Mouse (Mus musculus) liver, embryonic 16.5 days (tissue): ENCODE data around the gene Tacc3. TPM values are rescaled to one million over a fixed set of nuclear protein-coding genes. Genes with fewer than 3 reads are reported as not detected.
A peak's percentile ranks its signal among the peaks of the same experiment; 100 is the strongest.

Source experiments
- ATAC-seq: fragments of 200-750 bp; cut with Nextera tagmentation; 2 replicates; pipeline ENCODE4 v1.8.0; 2017; ENCODE audit warnings: low read depth, mild to moderate bottlenecking, moderate number of reproducible peaks, moderate library complexity
- H3K27ac ChIP-seq: fragments of 300-500 bp; sonication (generic); 2 replicates; pipeline ENCODE4 v1.5.1; 2014; ENCODE audit warnings: mild to moderate bottlenecking, low read length
- H3K27me3 ChIP-seq: fragments of 300-500 bp; sonication (generic); 2 replicates; pipeline ENCODE4 v1.6.1; 2014; ENCODE audit warnings: low read depth, low read length, mixed read lengths; ENCODE audit not compliant: control insufficient read depth, insufficient read depth
- H3K36me3 ChIP-seq: fragments of 300-500 bp; sonication (generic); 2 replicates; pipeline ENCODE4 v1.6.1; 2014; ENCODE audit warnings: mild to moderate bottlenecking; ENCODE audit not compliant: control insufficient read depth, insufficient read depth
- H3K4me1 ChIP-seq: fragments of 300-500 bp; sonication (generic); 2 replicates; pipeline ENCODE4 v1.6.1; 2014; ENCODE audit warnings: low read depth, low read length, mixed read lengths; ENCODE audit not compliant: control insufficient read depth
- H3K4me2 ChIP-seq: fragments of 300-500 bp; sonication (generic); 2 replicates; pipeline ENCODE4 v1.6.1; 2014; ENCODE audit warnings: low read depth, low read length, mixed read lengths
- H3K4me3 ChIP-seq: fragments of 300-500 bp; sonication (generic); 2 replicates; pipeline ENCODE4 v1.5.1; 2014; ENCODE audit warnings: low read depth, mild to moderate bottlenecking, low read length
- H3K9ac ChIP-seq: fragments of 300-500 bp; sonication (generic); 2 replicates; pipeline ENCODE4 v1.6.1; 2014; ENCODE audit warnings: low read depth, low read length
- H3K9me3 ChIP-seq: fragments of 300-500 bp; sonication (generic); replicated peaks from 2 replicates; pipeline ENCODE4 v1.6.1; 2016; ENCODE audit warnings: low read length; ENCODE audit not compliant: control insufficient read depth
- WGBS: fragments of 180-500 bp; shearing (Covaris S2); extraction: QIAGEN DNeasy Blood & Tissue Kit; methylation state at CpG from one replicate; pipeline ENCODE4 v1.1.7; 2014; ENCODE audit not compliant: insufficient replicate concordance; 5-methylcytosine and 5-hydroxymethylcytosine counted together
- polyA plus RNA-seq: library from polyadenylated mRNA; unstranded; fragments of >200 nt; fragmentation: Nextera tagmentation; extraction: Ambion mirVana; gene quantifications from 2 replicates; pipeline ENCODE4 v1.2.1, GENCODE M21; 2015

The Tacc3 gene
- polyA plus RNA-seq, 1 experiment from 2014 or later: 129 TPM

DNA sequence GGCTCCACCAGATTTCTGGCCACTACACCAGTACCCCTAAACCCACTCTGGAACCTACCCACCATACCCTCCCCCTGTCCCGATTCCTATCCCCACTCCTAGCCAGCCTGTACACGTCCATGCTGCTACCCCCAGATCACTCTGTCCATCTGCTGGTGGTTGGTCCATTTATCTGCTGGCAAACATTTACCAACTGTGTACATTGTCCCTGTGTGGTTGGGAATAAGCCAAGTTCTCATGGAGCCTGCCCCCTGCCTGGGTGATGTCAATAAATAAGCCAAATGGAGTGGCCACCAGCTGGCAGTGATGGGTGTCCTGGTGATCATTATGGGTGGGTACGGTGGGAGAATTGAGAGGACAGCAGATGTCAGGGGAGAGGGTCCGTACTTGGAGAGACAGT is 29.2 kb downstream of the Tacc3 start:
- H3K9ac ChIP-seq: no peak overlapping the region
- H3K4me2 ChIP-seq: peak overlapping the region; percentile 32; the same call in 1 of the 2 replicates
- no peak overlapping the region for H3K27ac ChIP-seq
- H3K36me3 ChIP-seq: no peaks in the 10 kb centered on the region
- 63% methylated on average over 4 of the region's 4 CpGs for WGBS
- H3K4me1 ChIP-seq: peaks cover 7% of the 10 kb centered on the region
- ATAC-seq: peak; percentile 80
- 0 out of 2 replicates have a peak, but pooled peaks cover 2% of the 10 kb centered on the region for H3K27me3 ChIP-seq
- no peaks in the 10 kb centered on the region for H3K9me3 ChIP-seq
- H3K4me3 ChIP-seq: no peak overlapping the region

DNA sequence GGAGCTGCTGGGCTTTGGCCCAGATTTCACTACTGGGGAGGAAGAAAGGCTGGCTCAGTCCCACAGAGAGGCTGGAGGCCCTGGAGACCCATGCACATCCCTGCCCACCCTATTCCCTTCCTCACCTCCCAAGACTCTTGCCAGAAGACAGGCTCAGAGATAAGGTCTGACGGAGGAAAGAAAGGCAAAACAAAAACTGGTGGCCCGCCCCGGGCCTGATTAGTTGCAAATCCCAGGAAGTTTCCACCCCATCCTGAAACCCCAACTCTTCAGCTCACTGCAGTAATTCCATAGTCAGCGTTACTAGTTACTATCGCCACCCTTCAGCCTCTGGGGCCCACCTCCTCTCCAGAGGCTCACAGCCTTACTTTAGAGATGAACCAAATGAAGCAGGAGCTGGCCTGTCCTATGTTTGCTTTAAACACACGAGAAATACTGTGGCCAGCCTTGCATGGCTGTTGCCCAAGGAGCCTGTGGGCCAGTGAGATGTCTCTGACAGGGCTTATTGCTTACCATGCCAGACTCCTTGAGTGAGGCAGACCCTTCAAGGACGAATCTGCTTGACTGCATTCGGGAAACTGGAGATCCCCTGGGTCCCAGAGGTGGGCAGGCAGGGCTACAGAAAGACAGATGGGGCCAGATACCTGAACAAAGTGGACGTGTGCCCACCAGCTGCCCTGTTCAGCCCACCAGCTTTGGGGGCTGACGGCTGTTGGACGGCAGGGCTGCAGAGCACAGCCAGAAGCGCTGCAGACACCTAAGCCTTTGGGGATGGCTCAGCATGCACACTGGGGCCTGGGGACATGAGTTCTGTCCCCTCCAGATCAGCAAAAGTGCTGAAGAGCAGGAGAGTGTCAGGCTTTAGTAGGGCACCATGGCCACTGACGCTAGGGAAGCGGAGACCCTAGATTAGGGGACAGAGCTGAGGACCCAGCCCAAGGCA is 30.6 kb downstream of the Tacc3 start:
- Histone ChIP-seq H3K36me3 (no peaks in the 10 kb centered on the region), H3K4me1 (peaks cover 10% of the 10 kb centered on the region), H3K9me3 (no peaks in the 10 kb centered on the region), H3K27me3 (peaks cover 11% of the 10 kb centered on the region), H3K9ac (no peak overlapping the region; the same call in 1 of the 2 replicates), H3K27ac (no peak overlapping the region), H3K4me3 (no peak overlapping the region), H3K4me2 (no peak overlapping the region)
- ATAC-seq: no peak
- WGBS: 60% methylated on average over 14 of the region's 14 CpGs

DNA sequence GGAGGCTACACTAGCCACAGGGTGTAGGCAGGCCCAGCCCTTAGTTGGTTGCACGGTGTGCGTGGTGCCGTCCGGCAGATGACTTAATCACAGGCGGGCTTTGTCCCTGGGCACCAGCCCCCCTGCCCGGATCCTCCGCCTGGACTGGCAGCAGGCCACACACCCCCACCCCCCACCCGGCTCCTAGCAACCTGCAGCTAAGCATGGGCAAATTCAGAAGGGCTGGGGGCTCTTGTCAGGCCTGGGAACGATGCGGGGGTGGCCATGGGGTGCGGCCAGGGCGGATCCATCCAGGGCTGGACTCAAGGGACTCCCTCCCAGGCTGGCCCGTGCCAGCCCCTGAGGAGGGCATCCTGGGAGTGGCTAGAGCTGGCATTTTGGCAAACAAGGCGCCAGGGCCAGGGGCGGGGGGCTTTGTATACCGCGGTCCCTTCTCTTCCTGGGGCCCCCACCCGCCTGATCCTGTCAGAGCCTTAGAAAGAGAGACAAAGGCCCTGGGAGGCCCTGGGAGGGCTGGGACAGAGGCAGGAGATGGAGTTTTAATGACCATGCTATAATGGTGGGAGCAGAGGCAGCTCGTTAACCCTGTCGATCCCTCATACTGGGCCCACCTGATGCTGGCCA is 31.4 kb downstream of the Tacc3 start:
- H3K4me3 ChIP-seq: no peak overlapping the region
- peaks cover 17% of the 10 kb centered on the region for H3K27me3 ChIP-seq
- H3K9me3 ChIP-seq: no peaks in the 10 kb centered on the region
- 69% methylated on average over 20 of the region's 20 CpGs for WGBS
- no peaks in the 10 kb centered on the region for H3K36me3 ChIP-seq
- no peak overlapping the region for H3K4me2 ChIP-seq
- no peak for ATAC-seq
- no peak overlapping the region for H3K27ac ChIP-seq
- H3K4me1 ChIP-seq: peaks cover 10% of the 10 kb centered on the region
- H3K9ac ChIP-seq: no peak overlapping the region

DNA sequence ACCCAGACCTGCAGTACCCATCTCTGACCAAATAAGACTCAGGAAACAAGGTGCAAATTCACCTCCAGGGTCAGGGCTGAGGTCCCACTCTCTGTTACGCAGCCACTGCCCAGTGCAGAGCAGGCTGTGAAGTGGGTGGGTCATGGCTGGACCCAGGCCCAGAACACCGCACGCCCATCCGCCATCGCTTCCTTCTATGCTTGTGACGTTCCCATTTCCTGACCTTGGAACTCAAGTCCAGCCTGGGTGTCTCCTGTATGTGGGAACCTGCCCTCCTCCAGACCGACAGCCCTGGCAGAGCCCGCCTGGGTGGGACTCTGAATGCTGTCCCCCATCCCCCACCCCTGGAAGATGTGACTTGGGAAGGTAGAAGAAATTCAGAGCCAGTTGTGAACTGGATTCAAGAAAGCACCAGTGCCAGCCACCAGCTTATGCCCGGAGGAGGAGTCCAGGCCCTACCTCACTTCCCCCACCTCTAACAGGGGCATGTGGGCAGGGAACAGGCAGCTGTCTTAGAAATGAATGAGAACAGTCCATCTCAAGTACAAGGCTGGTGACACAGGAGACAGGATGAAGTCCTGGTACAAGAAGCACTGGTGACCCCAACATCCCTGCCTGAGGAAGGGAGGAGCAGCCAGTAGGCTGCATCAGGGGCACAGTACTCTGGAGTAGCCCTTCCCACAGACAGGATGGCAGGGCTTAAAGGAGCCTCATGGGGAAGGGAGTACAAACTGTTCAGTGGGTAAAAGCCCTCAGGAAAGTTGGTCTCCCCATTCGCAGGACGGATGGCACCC is 32.1 kb downstream of the Tacc3 start:
- no peak overlapping the region for H3K4me3 ChIP-seq
- H3K27ac ChIP-seq: no peak overlapping the region
- H3K27me3 ChIP-seq: peaks cover 24% of the 10 kb centered on the region
- ATAC-seq: no peak
- no peaks in the 10 kb centered on the region for H3K9me3 ChIP-seq
- no peaks in the 10 kb centered on the region for H3K36me3 ChIP-seq
- H3K4me2 ChIP-seq: no peak overlapping the region
- H3K4me1 ChIP-seq: peaks cover 10% of the 10 kb centered on the region
- 79% methylated on average over 11 of the region's 11 CpGs for WGBS
- no peak overlapping the region for H3K9ac ChIP-seq

DNA sequence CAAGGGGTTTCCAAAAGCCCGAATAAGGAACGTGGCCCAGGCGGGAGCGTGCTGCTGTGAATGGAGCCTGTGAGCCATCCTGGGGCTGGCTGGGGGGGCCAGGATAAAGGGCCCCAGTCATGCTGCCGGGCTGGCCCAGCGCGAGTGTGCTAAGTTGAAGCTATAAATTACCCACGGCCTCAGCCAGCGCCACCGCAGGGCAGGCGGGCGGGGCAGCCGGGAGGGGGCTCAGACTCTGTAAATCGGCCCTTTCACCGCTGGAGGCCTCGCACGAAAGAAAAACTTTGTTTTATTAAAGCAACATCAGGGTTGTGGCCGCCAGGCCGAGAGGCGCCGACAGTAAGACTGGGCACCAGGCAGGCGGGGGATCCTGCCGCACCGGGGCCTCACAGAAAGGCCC is 34.5 kb downstream of the Tacc3 start:
- Histone ChIP-seq H3K4me2 (no peak overlapping the region), H3K36me3 (no peaks in the 10 kb centered on the region), H3K4me1 (peaks cover 12% of the 10 kb centered on the region), H3K9me3 (no peaks in the 10 kb centered on the region), H3K4me3 (no peak overlapping the region), H3K27ac (no peak overlapping the region), H3K27me3 (peaks cover 36% of the 10 kb centered on the region), H3K9ac (no peak overlapping the region)
- WGBS: 10% methylated on average over 24 of the region's 24 CpGs
- ATAC-seq: no peak

DNA sequence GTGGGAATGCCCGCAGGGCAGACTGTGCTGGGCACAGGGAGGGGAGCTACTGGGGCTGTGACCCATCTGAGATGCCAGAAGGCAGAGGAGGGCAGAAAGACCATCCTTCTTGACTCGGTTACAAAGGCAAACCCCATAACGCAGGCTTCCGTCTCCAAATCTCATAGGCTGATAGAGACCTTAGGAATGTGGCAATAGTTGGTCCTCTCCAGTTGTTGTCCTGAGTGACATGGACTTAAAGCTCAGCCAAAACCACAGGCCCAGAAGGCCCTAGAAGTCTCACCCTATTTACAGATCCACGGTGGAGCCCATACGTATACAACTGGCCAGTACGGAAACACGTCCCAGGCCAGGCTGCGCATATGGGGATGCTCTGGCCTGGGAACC is 36.5 kb downstream of the Tacc3 start:
- Histone ChIP-seq H3K9me3 (no peaks in the 10 kb centered on the region), H3K9ac (no peak overlapping the region), H3K4me3 (no peak overlapping the region), H3K36me3 (no peaks in the 10 kb centered on the region), H3K4me2 (no peak overlapping the region), H3K27ac (no peak overlapping the region), H3K27me3 (peaks cover 36% of the 10 kb centered on the region), H3K4me1 (peaks cover 9% of the 10 kb centered on the region)
- WGBS: 73% methylated on average over 9 of the region's 9 CpGs
- peak; percentile 19; the same call in 1 of the 2 replicates for ATAC-seq

DNA sequence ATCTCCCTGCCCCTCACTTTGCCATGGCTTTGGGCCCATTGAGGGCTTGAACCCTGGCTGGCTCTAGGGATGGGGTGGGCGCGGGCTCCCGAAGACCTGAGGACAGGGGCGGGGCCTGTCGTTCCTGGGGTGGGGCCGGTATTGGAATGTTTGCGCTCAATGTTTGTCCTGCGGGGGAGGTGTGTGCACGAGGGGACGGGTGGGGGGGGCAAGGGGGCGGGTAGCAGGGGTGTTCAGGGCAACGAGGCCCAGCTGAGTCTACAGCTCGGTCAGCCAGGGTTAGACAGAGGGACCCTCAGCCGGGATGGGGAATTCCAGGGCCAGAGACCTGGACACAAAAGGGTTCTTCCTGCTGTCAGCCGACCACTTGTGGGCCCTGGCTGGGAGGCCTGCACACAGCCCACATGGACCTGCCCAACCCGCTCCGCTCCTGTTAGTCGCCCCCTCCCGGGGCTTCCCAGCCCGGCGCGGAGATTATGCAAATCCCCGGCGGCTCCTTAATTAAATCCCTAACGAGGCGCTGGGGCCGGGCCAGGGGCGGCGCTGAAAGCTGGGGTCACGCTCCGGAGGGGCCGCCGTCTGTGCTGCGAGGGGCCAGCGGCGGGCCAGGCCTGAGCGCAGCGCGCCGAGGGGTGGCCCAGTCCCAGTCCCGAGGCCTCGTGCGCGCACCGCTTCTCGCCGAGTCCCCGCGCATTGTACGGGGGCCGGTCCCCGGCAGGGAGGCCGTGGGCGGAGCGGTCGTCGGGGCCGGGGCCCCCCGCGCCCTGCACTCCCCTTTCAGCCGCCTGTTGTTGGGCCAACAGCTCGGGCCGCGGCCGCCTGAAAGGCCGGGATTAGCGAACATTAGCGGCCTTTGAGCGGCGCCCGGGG is 37.2 kb downstream of the Tacc3 start:
- H3K9ac ChIP-seq: peak overlapping the region; percentile 52
- 8% methylated on average over 71 of the region's 71 CpGs for WGBS
- H3K36me3 ChIP-seq: no peaks in the 10 kb centered on the region
- H3K27ac ChIP-seq: peak overlapping the region; percentile 39; the same call in 1 of the 2 replicates
- no peaks in the 10 kb centered on the region for H3K9me3 ChIP-seq
- H3K27me3 ChIP-seq: peaks cover 36% of the 10 kb centered on the region
- ATAC-seq: peak; percentile 78
- H3K4me3 ChIP-seq: peak overlapping the region; percentile 44
- peak overlapping the region; percentile 63 for H3K4me2 ChIP-seq
- H3K4me1 ChIP-seq: peaks cover 11% of the 10 kb centered on the region

DNA sequence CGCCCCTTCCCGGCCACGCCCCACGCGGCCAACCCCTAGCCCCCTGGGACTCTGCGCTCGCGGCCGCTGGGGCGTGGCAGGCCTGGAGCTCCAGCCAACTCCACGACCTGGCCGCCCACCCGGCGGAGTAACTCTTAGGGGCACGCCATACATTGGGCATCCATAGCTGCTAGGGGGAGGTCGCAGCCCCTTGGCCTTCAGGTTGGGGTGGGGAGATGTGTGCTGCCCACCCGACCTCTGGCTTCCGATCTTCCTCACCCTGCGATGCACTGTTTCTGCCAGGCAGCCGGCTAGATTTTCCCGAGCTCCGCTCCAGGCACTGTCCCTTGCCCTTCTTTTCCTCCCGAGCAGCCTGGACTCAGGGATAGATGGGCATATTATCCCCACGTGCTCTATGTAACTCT is 37.8 kb downstream of the Tacc3 start:
- peak; percentile 12; the same call in 1 of the 2 replicates for ATAC-seq
- Histone ChIP-seq H3K4me3 (peak overlapping the region; percentile 44), H3K36me3 (no peaks in the 10 kb centered on the region), H3K27ac (no peak overlapping the region), H3K27me3 (peaks cover 36% of the 10 kb centered on the region), H3K9me3 (no peaks in the 10 kb centered on the region), H3K9ac (peak overlapping the region; percentile 52), H3K4me2 (peak overlapping the region; percentile 63), H3K4me1 (peaks cover 15% of the 10 kb centered on the region)
- WGBS: 9% methylated on average over 24 of the region's 24 CpGs
